Mouse (Mus musculus): ENCODE measurements at regions not wholly inside any gene's neighbourhood (a gene's known extent, or its start where the extent isn't known, plus 50 kb on each side); places are given as distances from the start of the nearest gene placed in this dataset.

GRCm38 (mm10) chr4:84805431-84805830, 78.7 kb upstream of the Cntln start:
- DNase-seq (ENCODE audit: low spot score in 2 of 2): no peak

- DNase-seq (ENCODE audit: low spot score in 2 of 2): no peak
These were observed 90.8 kb upstream of the Cntln start for GRCm38 (mm10) chr4:84793156-84793919.

- DNase-seq (ENCODE audit: low spot score in 2 of 2): peak; percentile 3 to 10
These were observed 97.5 kb upstream of the Cntln start for GRCm38 (mm10) chr4:84786583-84786982.

- DNase-seq (ENCODE audit: low spot score in 2 of 2): peak; percentile 2 to 4
These were observed 93.1 kb upstream of the Bnc2 start for GRCm38 (mm10) chr4:84768161-84768560.

- no peak for DNase-seq (ENCODE audit: low spot score in 2 of 2)
These were observed 91.8 kb upstream of the Bnc2 start for GRCm38 (mm10) chr4:84766708-84767425.

- DNase-seq (ENCODE audit: low spot score in 2 of 2): no peak
These were observed 82.1 kb upstream of the Bnc2 start for GRCm38 (mm10) chr4:84757172-84757571.

- peak; percentile 1 to 2 for DNase-seq (ENCODE audit: low spot score in 2 of 2)
These were observed 77.6 kb upstream of the Bnc2 start for GRCm38 (mm10) chr4:84752613-84753185.

- DNase-seq (ENCODE audit: low spot score in 2 of 2): no peak
These were observed 66.2 kb upstream of the Bnc2 start for GRCm38 (mm10) chr4:84741301-84741700.

- DNase-seq (ENCODE audit: low spot score in 2 of 2): no peak
These were observed 65.7 kb upstream of the Bnc2 start for GRCm38 (mm10) chr4:84740816-84741215.
